Mouse (Mus musculus): Measurements from ENCODE around the gene Slc2a4.

The Slc2a4 gene

GRCm38 (mm10) chr11:69901993-69902392 is 46.0 kb downstream of the Slc2a4 start:
- peak; percentile 50 to 68 for DNase-seq (ENCODE audit: low spot score in 2 of 2)

GRCm38 (mm10) chr11:69901406-69901846 is 46.6 kb downstream of the Slc2a4 start:
- DNase-seq (ENCODE audit: low spot score in 2 of 2): peak; percentile 90 to 92

GRCm38 (mm10) chr11:69900471-69901405 is 47.2 kb downstream of the Slc2a4 start, which contains the start of the genes 2810408A11Rik and Neurl4:
TSS of gene 2810408A11Rik (minus strand) at chr11:69900987.
TSS of gene Neurl4 (plus strand) at chr11:69901072.
- peak; percentile 81 to 89 for DNase-seq (ENCODE audit: low spot score in 2 of 2)

- no peak for DNase-seq (ENCODE audit: low spot score in 2 of 2)
Observed at GRCm38 (mm10) chr11:69899870-69900269, 48.1 kb downstream of the Slc2a4 start.

GRCm38 (mm10) chr11:69895291-69895690 is 52.7 kb downstream of the Slc2a4 start, which contains the start of gene Acap1:
TSS of gene Acap1 (minus strand) at chr11:69895539.
- DNase-seq (ENCODE audit: low spot score in 2 of 2): peak in 1 of 2 experiments; percentile 63

- peak in 1 of 2 experiments; percentile 76 for DNase-seq (ENCODE audit: low spot score in 2 of 2)
Observed at GRCm38 (mm10) chr11:69894671-69895070, 53.3 kb downstream of the Slc2a4 start.
